Mouse (Mus musculus) cerebellum, adult 9-11 months (tissue): Measurements from ENCODE around the gene Magi1.
"Not testable (repeated sequence)": the region's sequence is repeated elsewhere in the genome, so short reads cannot be mapped to it uniquely, and the experiment has no call there.

ENCODE experiments used
- DNase-seq: peaks from one replicate; pipeline ENCODE4 v3.0.0; 2022

The Magi1 gene

GRCm38 (mm10) chr6:94043461-94043860 is 240.3 kb downstream of the Magi1 start:
- DNase-seq = no peak

DNA sequence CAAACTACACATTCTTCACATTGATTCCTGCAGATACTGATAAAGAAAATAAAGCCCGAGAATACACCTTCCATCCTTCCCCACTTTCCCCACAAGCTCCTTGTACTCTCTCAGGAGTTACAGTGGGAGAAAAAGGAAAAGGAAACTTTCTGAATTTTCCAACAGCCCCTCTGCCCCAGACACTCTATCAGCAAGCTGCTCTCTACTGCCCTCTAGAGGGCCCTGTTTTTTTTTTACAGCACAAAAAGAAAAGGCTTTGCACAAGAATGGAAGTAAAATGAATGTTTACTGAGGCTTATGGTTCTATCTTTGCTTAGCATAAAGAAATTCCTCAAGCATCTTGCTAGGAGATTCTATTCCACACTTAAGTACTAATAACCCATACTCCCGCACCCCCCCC is 243.6 kb downstream of the Magi1 start:
- no peak for DNase-seq

DNA sequence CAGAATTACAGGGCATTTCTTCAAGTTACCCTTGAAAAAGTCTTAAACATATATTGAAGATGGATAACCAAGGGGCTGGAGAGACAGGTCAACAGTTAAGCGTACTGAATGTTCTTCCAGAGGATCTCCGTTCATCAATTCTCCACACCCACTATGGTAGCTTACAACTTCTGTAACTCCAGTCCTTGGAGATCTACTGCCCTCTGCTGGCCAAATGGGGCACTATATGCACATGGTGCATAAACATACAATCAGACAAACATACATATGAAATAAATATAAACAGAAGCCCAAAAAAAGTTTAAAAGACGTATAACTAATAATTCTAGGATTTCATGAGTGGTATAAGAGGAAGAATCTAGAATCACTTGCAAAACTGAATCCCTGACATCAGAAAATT is 244.8 kb downstream of the Magi1 start:
- DNase-seq = no peak

- no peak for DNase-seq
Observed at GRCm38 (mm10) chr6:94036554-94036953, 247.2 kb downstream of the Magi1 start.

GRCm38 (mm10) chr6:94026361-94026760 is 257.4 kb downstream of the Magi1 start:
- DNase-seq = no peak

DNA sequence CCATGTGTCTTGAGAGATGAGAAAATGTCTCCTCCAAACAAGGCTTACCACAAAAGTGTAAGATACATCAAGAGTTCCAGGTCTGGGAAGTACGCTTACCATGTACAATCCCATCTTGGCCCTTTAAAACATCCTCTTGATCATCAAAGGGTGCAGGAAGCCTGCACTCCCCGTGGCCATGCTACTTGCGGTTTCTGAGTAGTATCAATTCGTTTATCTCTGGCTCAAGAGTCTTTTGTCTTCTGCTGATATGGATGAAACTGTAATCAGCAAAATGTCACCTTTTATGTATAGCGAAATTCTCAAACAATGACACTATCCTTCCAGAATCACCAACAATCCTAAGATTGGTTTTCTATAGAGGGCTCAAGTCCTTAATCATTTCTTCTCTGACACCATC is 261.3 kb downstream of the Magi1 start:
- DNase-seq = no peak

GRCm38 (mm10) chr6:94021239-94021962 is 262.3 kb downstream of the Magi1 start:
- DNase-seq = no peak

- no peak for DNase-seq
Observed at GRCm38 (mm10) chr6:94020566-94020965, 263.2 kb downstream of the Magi1 start.

DNA sequence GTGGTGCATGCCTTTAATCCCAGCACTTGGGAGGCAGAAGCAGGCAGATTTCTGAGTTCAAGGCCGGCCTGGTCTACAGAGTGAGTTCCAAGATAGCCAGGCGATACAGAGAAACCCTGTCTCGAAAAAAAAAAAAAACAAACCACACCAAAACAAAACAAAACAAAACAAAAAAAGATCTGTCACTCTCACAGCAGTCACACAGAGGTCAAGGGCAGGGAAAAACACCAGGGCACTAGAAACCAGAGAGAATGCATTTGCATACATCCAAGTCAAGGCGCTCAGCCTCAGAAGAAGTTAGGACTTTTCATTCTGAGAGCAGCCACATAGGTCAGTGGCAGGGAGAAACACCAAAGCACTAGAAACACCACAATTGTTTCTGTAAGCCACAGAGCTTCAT is 263.8 kb downstream of the Magi1 start:
- DNase-seq = no peak

DNA sequence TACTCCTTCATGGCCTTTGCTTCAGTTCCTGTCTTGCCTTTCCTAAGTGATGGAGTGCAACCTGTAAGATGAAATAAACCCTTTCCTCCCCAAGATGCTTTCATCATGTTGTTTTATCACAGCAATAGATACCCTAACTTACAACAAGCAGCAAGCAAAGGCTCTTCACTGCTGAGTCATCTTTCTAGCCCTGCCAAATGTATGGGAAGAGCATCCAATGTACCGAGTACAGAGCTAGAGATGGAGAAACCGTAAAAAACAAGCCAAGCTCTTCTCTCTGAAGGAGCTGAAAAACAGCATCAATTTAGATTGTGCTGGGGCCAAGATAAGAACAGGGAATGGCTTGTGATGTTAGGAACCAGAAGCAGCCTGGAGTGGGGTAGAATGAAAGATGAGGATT is 270.0 kb downstream of the Magi1 start:
- DNase-seq = no peak

DNA sequence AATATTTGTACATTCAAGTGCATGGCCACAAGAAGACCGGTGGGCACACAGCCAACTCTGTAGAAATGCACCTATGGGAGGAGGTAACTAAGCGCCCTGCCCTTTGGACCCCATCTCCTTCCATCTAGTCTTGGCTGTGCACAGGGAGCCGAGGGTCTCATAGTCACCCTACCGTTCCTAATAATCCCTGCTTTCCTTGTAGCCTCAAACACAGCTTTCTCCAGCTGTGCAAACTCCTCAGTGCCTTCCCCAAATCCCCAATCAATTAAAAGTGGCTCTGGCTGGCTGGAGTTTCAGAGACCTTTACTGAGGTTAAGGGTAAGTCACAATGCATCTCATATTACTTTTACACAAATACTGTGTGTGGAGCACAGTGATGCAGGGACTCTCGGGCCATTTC is 271.8 kb downstream of the Magi1 start:
- DNase-seq = no peak

DNA sequence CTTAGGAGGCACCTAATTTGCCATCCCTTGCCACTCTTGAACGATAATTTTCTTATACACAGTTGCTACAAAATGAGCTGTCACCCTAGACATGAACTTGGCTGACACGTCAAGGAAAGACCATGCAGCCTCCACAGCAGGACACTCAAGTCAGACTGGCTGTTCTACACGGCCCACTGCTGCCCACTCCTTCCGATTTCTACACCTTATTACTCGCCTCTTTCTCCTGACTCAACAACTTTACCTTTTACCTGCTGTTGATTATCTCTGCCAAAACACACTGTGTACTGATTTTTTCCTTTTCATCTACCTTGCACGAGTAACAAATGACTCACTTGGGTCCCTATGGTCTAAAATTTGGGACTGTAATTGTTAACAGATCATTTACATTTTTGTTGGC is 272.2 kb downstream of the Magi1 start:
- no peak for DNase-seq

DNA sequence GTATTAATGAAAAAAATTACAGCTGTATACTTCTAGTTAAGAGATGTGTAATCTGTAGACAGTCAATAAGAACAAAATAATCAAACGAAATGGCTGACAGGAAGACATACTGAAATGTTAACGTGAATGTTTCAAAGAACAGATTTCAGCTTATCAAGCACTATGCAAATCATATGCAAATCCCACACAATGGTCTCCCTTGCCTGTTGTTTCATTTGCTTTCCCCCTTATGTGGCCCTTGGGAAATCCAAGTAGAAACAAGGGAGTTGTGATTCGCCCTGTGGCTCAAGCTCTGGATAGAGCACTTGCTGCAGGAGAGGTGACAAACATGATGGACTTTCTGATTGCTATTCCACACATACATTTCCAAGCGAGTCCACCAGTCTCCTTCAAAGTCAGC is 275.1 kb downstream of the Magi1 start:
- DNase-seq = no peak

- not testable (repeated sequence) for DNase-seq
Observed at GRCm38 (mm10) chr6:94003586-94003985, 280.1 kb downstream of the Magi1 start.

DNA sequence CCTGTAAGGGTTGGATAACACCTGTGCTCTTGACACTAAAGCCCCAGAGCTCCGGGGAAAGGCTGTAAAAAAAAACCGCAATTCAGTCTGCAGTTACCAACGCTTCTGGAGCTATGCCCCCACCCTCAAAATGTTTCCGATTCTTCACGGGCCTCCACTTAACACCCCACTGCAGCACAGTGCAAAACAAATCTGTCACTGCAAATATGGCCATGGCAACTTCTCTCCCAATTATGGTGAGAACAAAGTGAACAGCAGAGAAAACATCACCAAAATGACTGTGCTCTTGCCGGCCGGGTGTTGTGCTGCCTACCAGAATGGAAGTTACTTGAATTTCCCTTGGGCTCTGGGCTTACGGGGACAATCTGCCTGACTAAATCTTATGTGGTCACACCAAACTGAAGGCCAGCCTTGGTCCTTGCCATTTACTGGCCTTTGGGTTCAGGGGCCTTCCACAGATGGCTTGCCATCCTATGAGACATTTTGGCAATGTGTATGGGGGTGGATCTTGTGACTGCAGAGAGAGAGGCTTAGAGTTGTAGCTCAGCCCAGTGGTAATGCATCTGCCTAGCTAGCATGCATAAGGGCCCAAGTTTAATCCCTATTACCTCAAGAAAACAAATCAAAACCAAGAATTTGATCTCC is 286.8 kb downstream of the Magi1 start:
- DNase-seq = no peak

DNA sequence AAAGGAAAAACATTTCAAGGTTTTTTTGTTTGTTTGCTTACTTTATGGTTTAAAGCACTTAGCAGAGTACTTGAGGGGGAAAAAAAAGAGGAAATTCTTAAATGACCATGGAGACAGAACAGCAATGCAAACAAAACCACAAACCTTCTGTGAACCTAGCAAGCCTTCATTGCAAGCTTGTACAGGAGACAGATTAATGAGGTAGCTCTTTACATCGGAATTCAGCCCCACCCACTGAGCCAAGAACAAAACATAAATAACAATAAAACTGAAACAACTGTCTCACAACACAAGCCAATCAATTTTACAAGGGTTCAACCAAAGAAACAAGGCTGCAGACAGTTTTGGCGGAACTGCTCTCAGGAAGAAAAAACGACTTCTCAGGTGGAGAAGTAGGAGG is 296.2 kb downstream of the Magi1 start:
- no peak for DNase-seq

DNA sequence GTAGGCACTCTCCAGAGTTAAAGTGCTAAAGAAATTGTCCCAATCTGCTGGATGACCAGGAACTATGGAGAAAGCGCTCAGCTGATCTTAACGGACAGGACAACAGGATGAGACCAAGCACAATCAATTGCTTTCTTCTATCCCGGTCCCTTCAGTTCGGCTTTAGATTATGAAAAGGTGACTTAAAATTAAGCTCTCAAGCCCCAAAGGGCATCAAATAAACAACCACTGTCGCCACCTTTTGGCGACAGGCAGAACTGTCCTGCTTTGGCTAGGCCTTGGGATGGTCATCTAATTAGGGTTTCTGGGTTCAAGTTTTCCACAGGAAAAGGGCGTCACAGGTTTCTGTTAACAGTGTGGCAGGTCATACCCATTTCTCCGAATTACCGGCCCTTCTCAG is 298.6 kb downstream of the Magi1 start:
- peak; percentile 34 for DNase-seq

DNA sequence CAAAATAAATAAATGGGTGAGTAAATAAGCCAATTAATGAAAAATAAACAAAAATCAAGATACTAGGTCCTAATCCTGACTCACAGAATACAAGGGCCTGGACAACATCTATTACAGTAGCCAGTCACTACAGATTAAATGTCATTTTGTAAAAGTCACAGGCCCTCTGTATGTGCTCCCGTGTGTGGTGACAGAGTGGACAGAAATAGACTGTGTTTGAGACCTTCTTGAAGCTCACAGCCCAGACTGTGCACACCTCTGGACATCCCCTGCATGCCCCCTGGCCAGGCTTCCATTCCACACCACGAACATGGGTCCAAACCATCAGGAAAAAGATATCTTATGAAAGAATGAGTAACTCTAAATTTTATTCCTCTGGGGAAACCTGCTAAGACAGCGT is 300.2 kb downstream of the Magi1 start:
- DNase-seq = no peak

- no peak for DNase-seq
Observed at GRCm38 (mm10) chr6:93981211-93981610, 302.5 kb downstream of the Magi1 start.

GRCm38 (mm10) chr6:93979241-93979640 is 304.5 kb downstream of the Magi1 start:
- no peak for DNase-seq

GRCm38 (mm10) chr6:93968721-93969120 is 315.0 kb downstream of the Magi1 start:
- DNase-seq = no peak

DNA sequence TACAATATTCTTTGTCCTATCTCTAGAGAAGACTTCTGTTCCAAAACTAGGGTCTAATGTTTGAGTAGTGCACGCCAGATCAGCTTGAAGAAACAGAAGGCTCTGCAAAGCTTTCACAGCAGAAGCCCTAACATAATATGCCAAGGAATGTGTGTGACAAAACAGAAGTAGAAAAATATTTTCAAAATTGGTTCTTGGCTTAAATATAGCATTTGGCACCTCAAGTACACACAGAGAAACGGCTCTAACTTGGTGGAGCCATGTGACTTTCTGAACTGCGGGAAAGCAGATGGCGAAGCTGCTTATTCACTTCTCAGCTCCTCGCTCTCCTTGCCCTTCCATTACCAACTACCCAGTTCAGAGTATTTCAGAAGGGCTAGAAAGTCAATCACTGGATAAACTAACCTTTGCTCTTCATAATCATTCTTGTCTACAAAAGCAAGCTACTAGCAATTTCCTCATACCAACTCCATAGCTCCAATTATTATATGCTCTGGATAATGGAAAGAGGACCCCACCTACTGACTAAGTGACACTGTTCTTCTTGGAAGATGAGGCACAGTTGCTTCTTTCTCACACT is 320.9 kb downstream of the Magi1 start:
- DNase-seq = peak; percentile 9

DNA sequence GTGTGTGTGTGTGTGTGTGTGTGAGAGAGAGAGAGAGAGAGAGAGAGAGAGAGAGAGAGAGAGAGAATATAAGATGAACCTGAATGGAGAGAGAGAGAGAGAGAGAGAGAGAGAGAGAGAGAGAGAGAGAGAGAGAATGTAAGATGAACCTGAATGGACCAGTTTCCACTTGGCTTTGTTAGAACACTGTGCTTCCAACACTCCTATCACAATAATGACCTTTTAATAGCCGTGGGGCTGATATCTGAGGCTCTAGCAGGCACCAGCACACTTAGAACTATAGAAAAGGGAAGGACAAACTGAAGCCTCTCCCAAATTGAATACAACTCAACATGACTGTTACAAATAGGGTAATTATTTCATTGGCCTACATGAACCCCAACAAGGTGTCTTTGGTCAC is 321.9 kb downstream of the Magi1 start:
- no peak for DNase-seq

DNA sequence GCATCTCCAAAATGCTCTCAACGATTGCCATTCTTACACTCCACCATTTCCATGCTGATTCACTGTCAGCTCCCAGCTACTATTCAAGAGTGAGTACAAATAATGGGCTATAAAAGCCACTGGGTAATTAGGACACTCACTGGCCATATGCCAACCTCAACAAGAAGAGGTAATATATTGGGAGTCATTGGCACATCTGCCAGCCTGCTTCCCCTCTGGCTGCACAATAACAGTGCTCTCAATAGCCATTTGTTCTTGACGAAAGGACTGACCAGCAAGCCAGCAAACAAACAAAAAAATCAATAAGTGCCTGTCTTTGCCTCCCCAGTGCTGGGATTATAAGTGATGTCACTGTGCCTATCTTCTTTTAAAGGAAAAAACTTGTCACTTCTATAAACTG is 326.5 kb downstream of the Magi1 start:
- peak; percentile 9 for DNase-seq

GRCm38 (mm10) chr6:93946612-93947011 is 337.1 kb downstream of the Magi1 start:
- no peak for DNase-seq
